Mouse (Mus musculus): ENCODE measurements at regions not wholly inside any gene's neighbourhood (a gene's known extent, or its start where the extent isn't known, plus 50 kb on each side); places are given as distances from the start of the nearest gene placed in this dataset.

DNA sequence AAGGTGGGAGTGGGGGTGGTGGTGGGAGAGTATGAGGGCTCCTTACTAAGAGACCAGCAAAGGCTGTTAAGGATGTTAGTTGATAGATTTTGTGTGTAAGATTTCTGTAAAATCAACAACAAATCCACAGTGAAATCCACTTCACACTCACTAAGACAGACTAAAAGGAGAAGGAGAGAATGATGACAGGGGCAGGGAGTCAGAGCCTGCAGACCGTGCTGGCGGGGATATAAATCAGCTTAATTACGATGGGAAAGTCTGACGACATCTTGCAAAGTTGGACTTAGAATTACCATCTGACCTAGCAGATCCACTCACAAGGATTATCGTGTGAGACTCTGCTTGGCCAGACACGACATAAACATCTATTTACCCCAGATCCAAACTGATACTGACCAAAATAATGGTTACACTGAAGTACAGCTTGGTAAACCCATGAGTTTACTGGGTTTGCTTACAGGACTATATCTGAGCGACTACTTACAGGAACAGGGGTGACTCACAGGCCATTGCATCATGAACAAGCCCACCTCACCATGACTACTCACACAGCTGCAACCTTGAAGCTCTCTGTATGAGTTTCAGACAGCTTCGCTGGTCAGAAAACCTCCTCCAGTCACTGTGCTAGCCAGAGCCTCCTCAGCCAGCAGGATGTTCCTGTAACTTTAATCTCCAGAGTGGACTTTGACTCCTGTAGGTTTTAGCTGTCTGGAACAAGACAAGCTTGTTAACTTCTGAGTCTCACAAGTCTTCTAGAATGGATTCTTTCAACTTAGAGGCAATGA, 50.5 kb upstream of the Ednra start:
- Histone ChIP-seq H3K9ac (ENCODE audit: low read depth, low read length) (no peak overlapping the region), H3K27ac (replicated peaks; ENCODE audit: insufficient read depth, low read depth, low read length) (no peak overlapping the region), H3K36me3 (ENCODE audit: control insufficient read depth, insufficient read depth, low read length) (no peaks in the 10 kb centered on the region), H3K4me3 (ENCODE audit: insufficient read depth, low read depth, low read length) (no peak overlapping the region), H3K79me2 (ENCODE audit: control insufficient read depth, insufficient read depth, low read length) (no peaks in the 10 kb centered on the region), H3K27me3 (ENCODE audit: control insufficient read depth, insufficient read depth, low read length) (no peaks in the 10 kb centered on the region), H3K4me1 (ENCODE audit: control insufficient read depth, insufficient read depth, low read length) (no peaks in the 10 kb centered on the region)
- no peak for DNase-seq (ENCODE audit: extremely low read depth, low read depth, low spot score)
- WGBS = 82% methylated on average over 8 of the region's 8 CpGs
- no peak for TF ChIP-seq POLR2A (IDR thresholded peaks at IDR 0.05; ENCODE audit: extremely low read depth, insufficient read depth, low read length)
- TF ChIP-seq CTCF (IDR thresholded peaks at IDR 0.05; ENCODE audit: low read depth, low read length) = no peak

DNA sequence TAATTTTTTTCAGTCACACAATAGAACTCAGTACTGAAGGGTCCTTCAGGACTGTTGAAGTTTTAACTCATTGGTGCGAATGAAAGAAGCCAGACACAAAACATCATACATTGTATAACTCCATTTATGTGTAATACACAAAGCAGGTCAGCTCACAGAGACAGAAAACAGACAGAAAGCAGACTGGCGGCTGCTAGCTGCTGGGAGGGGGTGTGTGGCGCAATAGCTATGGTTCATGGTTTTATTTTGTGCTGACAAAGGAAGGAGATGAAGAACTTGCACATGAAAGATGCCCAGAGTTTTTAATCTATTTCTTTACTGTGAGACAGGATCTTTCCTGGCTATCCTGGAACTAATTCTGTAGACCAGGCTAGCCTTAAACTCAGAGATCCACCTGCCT, 51.3 kb upstream of the Ednra start:
- Histone ChIP-seq H3K27ac (replicated peaks; ENCODE audit: insufficient read depth, low read depth, low read length) (no peak overlapping the region), H3K79me2 (ENCODE audit: control insufficient read depth, insufficient read depth, low read length) (no peaks in the 10 kb centered on the region), H3K36me3 (ENCODE audit: control insufficient read depth, insufficient read depth, low read length) (no peaks in the 10 kb centered on the region), H3K4me1 (ENCODE audit: control insufficient read depth, insufficient read depth, low read length) (no peaks in the 10 kb centered on the region), H3K9ac (ENCODE audit: low read depth, low read length) (no peak overlapping the region), H3K27me3 (ENCODE audit: control insufficient read depth, insufficient read depth, low read length) (no peaks in the 10 kb centered on the region), H3K4me3 (ENCODE audit: insufficient read depth, low read depth, low read length) (no peak overlapping the region)
- no peak for TF ChIP-seq POLR2A (IDR thresholded peaks at IDR 0.05; ENCODE audit: extremely low read depth, insufficient read depth, low read length)
- TF ChIP-seq CTCF (IDR thresholded peaks at IDR 0.05; ENCODE audit: low read depth, low read length) = no peak
- no peak for DNase-seq (ENCODE audit: extremely low read depth, low read depth, low spot score)
- 78% methylated on average over 3 of the region's 3 CpGs for WGBS

DNA sequence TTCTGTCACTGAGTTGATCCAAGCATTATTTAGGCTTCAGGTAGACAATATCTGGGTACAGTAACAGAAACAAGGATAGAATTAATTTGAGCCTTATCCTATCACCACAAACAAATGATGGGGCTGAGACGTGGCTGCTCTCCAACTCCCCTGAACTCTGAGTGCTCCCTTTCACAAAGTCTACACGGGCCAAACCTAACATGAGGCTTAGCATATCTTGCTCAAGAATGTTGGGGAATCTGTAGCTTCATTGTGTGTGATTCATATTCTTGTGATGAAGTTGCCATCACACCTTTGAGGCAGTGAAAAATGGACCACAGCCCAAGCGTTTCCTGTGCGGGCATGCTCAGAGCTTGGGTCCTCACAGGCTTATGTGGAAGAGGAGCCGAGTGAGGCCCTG, 53.3 kb upstream of the Ednra start:
- no peaks in the 10 kb centered on the region for H3K79me2 ChIP-seq (ENCODE audit: control insufficient read depth, insufficient read depth, low read length)
- TF ChIP-seq POLR2A (IDR thresholded peaks at IDR 0.05; ENCODE audit: extremely low read depth, insufficient read depth, low read length) (no peak), CTCF (IDR thresholded peaks at IDR 0.05; ENCODE audit: low read depth, low read length) (no peak)
- no peak overlapping the region for H3K27ac ChIP-seq (replicated peaks; ENCODE audit: insufficient read depth, low read depth, low read length)
- no peaks in the 10 kb centered on the region for H3K36me3 ChIP-seq (ENCODE audit: control insufficient read depth, insufficient read depth, low read length)
- H3K4me3 ChIP-seq (ENCODE audit: insufficient read depth, low read depth, low read length) = no peak overlapping the region
- H3K27me3 ChIP-seq (ENCODE audit: control insufficient read depth, insufficient read depth, low read length) = no peaks in the 10 kb centered on the region
- no peak for DNase-seq (ENCODE audit: extremely low read depth, low read depth, low spot score)
- WGBS = 78% methylated on average over 5 of the region's 5 CpGs
- H3K4me1 ChIP-seq (ENCODE audit: control insufficient read depth, insufficient read depth, low read length) = no peaks in the 10 kb centered on the region
- no peak overlapping the region for H3K9ac ChIP-seq (ENCODE audit: low read depth, low read length)

DNA sequence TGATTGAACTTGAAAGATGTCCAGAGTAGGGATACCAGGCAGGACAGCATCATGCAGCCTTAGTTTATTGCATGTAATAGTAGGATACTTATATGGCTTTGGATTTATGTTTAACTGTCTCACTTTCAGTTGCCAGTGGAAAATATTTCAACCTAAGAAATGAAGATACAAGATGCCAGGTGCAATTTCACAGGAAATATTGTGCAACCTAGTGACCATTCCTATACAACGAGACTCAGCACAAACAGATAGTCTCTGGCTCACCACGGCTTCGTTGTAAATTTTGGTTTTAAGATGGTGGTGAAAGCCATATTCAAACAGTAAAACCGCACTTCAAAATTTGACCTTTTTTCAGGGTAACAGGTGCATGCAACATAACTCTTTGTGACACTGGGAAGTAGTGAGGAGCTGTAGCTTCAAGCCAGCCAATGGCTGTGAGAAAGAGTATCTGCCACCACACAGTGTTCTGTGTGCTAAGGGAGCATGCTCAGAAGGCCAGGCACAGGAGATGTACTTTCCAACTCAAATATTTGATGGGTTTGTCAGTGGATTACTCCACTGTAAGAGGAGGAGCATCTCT, 61.5 kb upstream of the Ednra start:
- Histone ChIP-seq H3K27ac (replicated peaks; ENCODE audit: insufficient read depth, low read depth, low read length) (no peak overlapping the region), H3K36me3 (ENCODE audit: control insufficient read depth, insufficient read depth, low read length) (no peaks in the 10 kb centered on the region), H3K4me1 (ENCODE audit: control insufficient read depth, insufficient read depth, low read length) (no peaks in the 10 kb centered on the region), H3K27me3 (ENCODE audit: control insufficient read depth, insufficient read depth, low read length) (no peaks in the 10 kb centered on the region), H3K9ac (ENCODE audit: low read depth, low read length) (no peak overlapping the region), H3K79me2 (ENCODE audit: control insufficient read depth, insufficient read depth, low read length) (no peaks in the 10 kb centered on the region), H3K4me3 (ENCODE audit: insufficient read depth, low read depth, low read length) (no peak overlapping the region)
- no peak for DNase-seq (ENCODE audit: extremely low read depth, low read depth, low spot score)
- TF ChIP-seq CTCF (IDR thresholded peaks at IDR 0.05; ENCODE audit: low read depth, low read length) (no peak), POLR2A (IDR thresholded peaks at IDR 0.05; ENCODE audit: extremely low read depth, insufficient read depth, low read length) (no peak)
- WGBS = 82% methylated on average over 4 of the region's 4 CpGs

DNA sequence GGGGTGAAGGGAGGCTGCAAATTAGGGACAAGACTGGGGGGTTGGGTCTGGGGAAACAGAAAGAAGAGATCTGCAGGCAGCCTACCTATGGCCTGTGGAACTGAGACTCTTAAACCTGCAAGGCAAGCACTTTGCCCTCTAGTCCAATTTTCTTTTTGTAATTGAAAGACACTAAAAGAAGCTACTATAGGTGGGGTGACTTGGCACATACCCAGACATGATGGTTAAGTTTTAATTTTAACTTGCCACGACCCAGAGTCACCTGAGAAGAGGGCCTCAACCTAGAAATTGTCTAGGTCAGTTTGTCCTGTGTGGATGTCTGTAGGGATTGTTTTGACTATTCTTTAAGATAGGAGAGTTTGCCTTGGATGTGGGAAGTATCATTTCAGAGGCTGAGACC, 70.6 kb upstream of the Ednra start:
- Histone ChIP-seq H3K4me3 (ENCODE audit: insufficient read depth, low read depth, low read length) (no peak overlapping the region), H3K27me3 (ENCODE audit: control insufficient read depth, insufficient read depth, low read length) (no peaks in the 10 kb centered on the region), H3K9ac (ENCODE audit: low read depth, low read length) (no peak overlapping the region), H3K36me3 (ENCODE audit: control insufficient read depth, insufficient read depth, low read length) (no peaks in the 10 kb centered on the region), H3K27ac (replicated peaks; ENCODE audit: insufficient read depth, low read depth, low read length) (no peak overlapping the region), H3K4me1 (ENCODE audit: control insufficient read depth, insufficient read depth, low read length) (no peaks in the 10 kb centered on the region), H3K79me2 (ENCODE audit: control insufficient read depth, insufficient read depth, low read length) (no peaks in the 10 kb centered on the region)
- TF ChIP-seq CTCF (IDR thresholded peaks at IDR 0.05; ENCODE audit: low read depth, low read length) (no peak), POLR2A (IDR thresholded peaks at IDR 0.05; ENCODE audit: extremely low read depth, insufficient read depth, low read length) (no peak)
- 53% methylated on average over 1 of the region's 1 CpGs for WGBS
- DNase-seq (ENCODE audit: extremely low read depth, low read depth, low spot score) = no peak
